10 mouse cellular contexts compared by ENCODE assay signal in the genomic region with DNA sequence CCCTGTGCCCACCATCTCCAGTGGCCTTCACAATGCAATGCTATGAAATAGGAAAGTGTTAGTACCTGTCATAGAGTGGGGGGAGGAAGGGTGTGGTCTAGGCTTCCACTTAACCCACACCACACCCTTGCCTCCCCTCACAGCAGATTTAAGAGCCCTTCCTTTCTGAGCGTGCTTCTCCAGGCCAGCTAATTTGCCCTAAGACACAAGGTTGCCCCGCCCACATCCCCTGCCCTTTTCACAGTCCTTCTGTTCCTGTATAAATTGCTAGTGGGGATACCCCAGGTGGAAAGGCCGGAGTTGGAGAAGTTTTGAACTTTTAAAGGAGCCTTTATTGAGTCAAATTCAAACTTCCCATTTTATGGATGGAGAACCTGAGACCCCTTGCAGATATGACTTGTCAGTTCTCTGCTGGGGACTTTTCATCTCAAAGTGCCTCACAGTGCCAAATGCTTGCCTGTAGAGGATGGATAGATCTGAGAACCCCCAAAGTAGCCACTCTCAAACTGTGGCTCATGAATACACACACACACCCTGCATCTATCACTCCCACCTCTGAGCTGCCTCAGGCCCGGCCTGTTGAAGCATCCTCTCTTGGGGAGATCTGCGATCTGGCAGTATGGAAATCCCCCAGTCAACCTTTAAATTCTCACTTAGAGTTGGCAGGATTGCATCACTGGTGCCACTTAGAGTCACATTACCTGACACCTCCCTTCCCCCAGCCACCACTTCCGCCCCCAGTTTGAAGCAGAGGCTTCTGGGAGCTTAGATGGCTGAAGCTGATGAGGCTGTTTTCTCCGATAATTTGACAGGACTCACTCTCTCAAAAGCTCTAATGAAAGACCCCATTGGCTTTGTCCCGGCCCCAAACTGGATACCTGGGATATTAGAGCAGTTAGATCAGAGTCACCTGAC. TPM values are rescaled to one million over a fixed set of nuclear protein-coding genes. Genes with fewer than 3 reads are reported as not detected.
DNase-seq lines count a peak whose midpoint lies in the region; ATAC-seq and TF ChIP-seq lines count a peak whose summit lies in the region.
"Had no signal": no experiment of that assay in that cellular context is flagged by ENCODE, and none has a peak within 500 bp of the region (broad histone marks: within the 10 kb centered on the region; RNA-seq: fewer than 3 reads in every experiment).

No protein-coding gene starts in this region.

- H3K9me3 ChIP-seq in heart, embryonic 10.5 days = no peaks in the 10 kb centered on the region
- no peaks in the 10 kb centered on the region for H3K9me3 ChIP-seq in hindbrain, postnatal 0 days (ENCODE audit: low read length)
- H3K9me3 ChIP-seq: lung, embryonic 15.5 days had no signal

- H3K27ac ChIP-seq in heart, embryonic 10.5 days = no peak overlapping the region
- H3K27ac ChIP-seq in hindbrain, postnatal 0 days = no peak overlapping the region
- H3K27ac ChIP-seq: lung, embryonic 15.5 days had no signal

- peak; percentile 94 for DNase-seq in heart, adult 11 months
- no peak for DNase-seq in heart, embryonic 10.5 days (ENCODE audit: low spot score)
- DNase-seq in lung, adult 18-20 months = peak; percentile 53 to 70
- peak; percentile 45 to 79 for DNase-seq in spleen, postnatal 10 days (ENCODE audit: low spot score in 2 of 2)
- DNase-seq in hindbrain, postnatal 0 days (ENCODE audit: low spot score) = no peak
- DNase-seq in Muller cell, postnatal 12 days (ENCODE audit: inconsistent ontology term) = no peak
- DNase-seq in left cerebral cortex, adult 8-10 months (ENCODE audit: low spot score in 2 of 2) = no peak
- DNase-seq: cerebellum, postnatal 25 days had no signal

- H3K27me3 ChIP-seq in heart, embryonic 10.5 days (ENCODE audit: insufficient read depth, poor library complexity, severe bottlenecking) = peaks cover 4% of the 10 kb centered on the region; the same call in 1 of the 2 replicates
- no peaks in the 10 kb centered on the region for H3K27me3 ChIP-seq in hindbrain, postnatal 0 days (ENCODE audit: insufficient read depth, low read length)
- H3K27me3 ChIP-seq: lung, embryonic 15.5 days had no signal

- peak; percentile 89 for ATAC-seq in activated CD4-positive, CD25-positive, alpha-beta regulatory T cell, adult 4 months
- no peak for ATAC-seq in hindbrain, postnatal 0 days

- H3K4me2 ChIP-seq in hindbrain, postnatal 0 days (ENCODE audit: low read depth, low read length) = no peak overlapping the region
- H3K4me2 ChIP-seq: lung, embryonic 15.5 days had no signal

- no peak for TF ChIP-seq CTCF in hindbrain, postnatal 0 days (IDR thresholded peaks at IDR 0.05; ENCODE audit: low read depth)

- no peaks in the 10 kb centered on the region for H3K36me3 ChIP-seq in heart, embryonic 10.5 days
- H3K36me3 ChIP-seq in hindbrain, postnatal 0 days (ENCODE audit: insufficient read depth, low read length) = no peaks in the 10 kb centered on the region
- H3K36me3 ChIP-seq: lung, embryonic 15.5 days had no signal

- 73% methylated on average over 8 of the region's 8 CpGs for WGBS in heart, embryonic 10.5 days
- WGBS in hindbrain, postnatal 0 days = 82% methylated on average over 8 of the region's 8 CpGs

- no peak overlapping the region for H3K9ac ChIP-seq in hindbrain, postnatal 0 days (replicated peaks; ENCODE audit: low read length)
- H3K9ac ChIP-seq: lung, embryonic 15.5 days had no signal

- no peaks in the 10 kb centered on the region for H3K4me1 ChIP-seq in heart, embryonic 10.5 days
- no peaks in the 10 kb centered on the region for H3K4me1 ChIP-seq in hindbrain, postnatal 0 days (ENCODE audit: insufficient read depth, low read length)
- H3K4me1 ChIP-seq: lung, embryonic 15.5 days had no signal

- H3K4me3 ChIP-seq in heart, embryonic 10.5 days = no peak overlapping the region
- H3K4me3 ChIP-seq in hindbrain, postnatal 0 days (ENCODE audit: low read length) = no peak overlapping the region

RNA-seq across cellular contexts. Expression of a gene that starts 0.9 kb away (rescaled TPM):
- 0.68 and 1.2 TPM in 2 replicates for polyA plus RNA-seq in heart, embryonic 10.5 days (2016; fragmentation: Nextera tagmentation; extraction: Ambion mirVana)
- 100 to 1,000 TPM; 271 to 290 TPM for polyA plus RNA-seq in activated CD4-positive, CD25-positive, alpha-beta regulatory T cell, adult 4 months (2017; shearing (Covaris generic))
- 0.93 and 1.0 TPM in 2 replicates for total RNA-seq in hindbrain, postnatal 0 days (2014; rRNA removed)
- 0.67 and 1.4 TPM in 2 replicates for polyA plus RNA-seq in hindbrain, postnatal 0 days (2015; fragmentation: Nextera tagmentation; extraction: Ambion mirVana)
- total RNA-seq in left cerebral cortex, adult 8-10 months (2022) = 1 to 10 TPM; 3.3 to 8.6 (median 5.4) TPM

RNA-seq across cellular contexts. Expression of a gene that starts 50.7 kb away (rescaled TPM):
- polyA plus RNA-seq in heart, embryonic 10.5 days (2016; fragmentation: Nextera tagmentation; extraction: Ambion mirVana) = 19.6 and 26.2 TPM in 2 replicates
- polyA plus RNA-seq in activated CD4-positive, CD25-positive, alpha-beta regulatory T cell, adult 4 months (2017; shearing (Covaris generic)) = 1 to 10 TPM; 5.4 to 6.4 TPM
- 0.61 and 1.6 TPM in 2 replicates for total RNA-seq in hindbrain, postnatal 0 days (2014; rRNA removed)
- 2.0 and 2.4 TPM in 2 replicates for polyA plus RNA-seq in hindbrain, postnatal 0 days (2015; fragmentation: Nextera tagmentation; extraction: Ambion mirVana)
- under 1 TPM; 0.15 to 0.87 (median 0.51) TPM for total RNA-seq in left cerebral cortex, adult 8-10 months (2022)

Comparison
In these comparisons a context has a peak if more than half of its experiments do, and no peak if none do; other contexts are left out.
1. DNase-seq: peak in heart, adult 11 months (single experiment), lung, adult 18-20 months (2 of 2) and spleen, postnatal 10 days (2 of 2); none in heart, embryonic 10.5 days (single experiment), hindbrain, postnatal 0 days (single experiment), Muller cell, postnatal 12 days (single experiment) and left cerebral cortex, adult 8-10 months (0 of 2).
2. RNA of a gene that starts 0.9 kb away (polyA plus RNA-seq): 271 to 290 TPM in activated CD4-positive, CD25-positive, alpha-beta regulatory T cell, adult 4 months; 0.67 to 1.4 TPM in hindbrain, postnatal 0 days and 0.68 to 1.2 TPM in heart, embryonic 10.5 days; every median in the first group is over 100 times any median in the second.